Mouse (Mus musculus): Measurements from ENCODE around the gene Stam.

Gene Stam

DNA sequence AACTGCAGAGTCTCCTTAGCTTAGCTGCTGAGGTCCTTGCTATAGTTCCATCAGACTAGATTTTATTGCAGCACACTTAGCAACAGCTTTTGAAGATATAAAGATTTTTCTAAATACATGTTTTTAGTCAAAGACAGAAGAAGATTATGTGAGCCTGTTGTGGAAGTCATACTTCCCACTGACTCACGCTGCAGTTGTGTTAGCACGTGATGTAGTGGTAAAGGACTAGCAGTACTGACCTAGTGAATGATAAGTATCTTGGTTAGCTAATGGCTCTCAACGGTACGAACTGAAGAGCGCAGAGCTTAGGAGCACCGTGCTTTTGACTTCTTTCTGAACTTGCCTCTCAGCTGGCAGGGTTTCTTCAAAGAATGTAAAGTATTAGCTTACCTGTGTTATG lies 52.5 kb downstream of the Stam start:
- no peak for DNase-seq (ENCODE audit: low read depth, low spot score)

DNA sequence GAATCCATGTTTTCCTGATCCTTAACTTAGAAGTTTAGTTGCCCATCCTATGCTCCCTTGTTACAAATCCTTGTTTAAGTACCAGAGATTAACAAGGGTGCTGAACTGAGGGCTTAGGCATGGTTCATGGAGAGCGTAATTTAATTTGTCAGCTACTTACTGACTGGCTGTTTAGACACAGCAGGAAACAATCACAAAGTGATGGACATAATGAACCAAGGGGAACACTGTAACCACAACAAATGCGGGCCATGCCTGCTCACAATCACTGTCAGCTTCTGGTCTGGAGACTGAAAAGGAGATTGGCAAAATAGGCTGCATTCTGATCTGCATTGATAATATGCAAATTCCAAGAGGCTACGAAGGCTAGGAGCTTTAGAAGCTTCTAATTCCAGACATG lies 53.7 kb downstream of the Stam start:
- no peak for DNase-seq (ENCODE audit: low read depth, low spot score)

DNA sequence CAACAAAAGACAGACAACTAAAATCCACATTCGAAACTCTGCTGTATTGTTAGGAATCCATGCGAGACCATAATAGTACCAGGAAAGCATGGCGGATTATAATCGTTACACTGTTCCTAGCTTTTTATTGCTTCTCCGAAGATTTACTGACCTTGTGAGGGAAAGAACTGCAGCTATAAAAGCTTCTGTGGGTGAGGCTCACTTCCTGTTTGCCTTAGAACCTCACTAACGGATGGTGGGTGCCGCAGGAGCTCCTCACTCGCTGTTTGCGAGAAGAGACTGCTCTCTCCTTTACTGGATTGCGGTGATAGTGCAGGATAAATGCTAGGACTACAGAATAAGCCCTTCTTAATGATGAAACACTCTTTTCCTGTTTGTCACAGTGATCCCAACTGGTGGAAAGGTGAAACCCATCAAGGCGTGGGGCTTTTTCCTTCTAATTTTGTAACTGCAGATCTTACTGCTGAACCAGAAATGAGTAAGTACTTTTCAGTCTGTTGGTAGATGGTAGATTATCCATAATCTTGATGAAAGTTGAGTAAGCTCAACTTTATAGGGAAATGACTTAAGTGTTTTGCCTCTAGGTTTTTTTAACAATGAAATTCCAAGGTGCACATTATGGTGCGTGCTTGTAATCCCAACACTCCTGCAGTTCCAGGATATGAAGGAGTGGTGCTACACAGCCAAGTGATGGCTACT lies 56.9 kb downstream of the Stam start:
- no peak for DNase-seq (ENCODE audit: low read depth, low spot score)

DNA sequence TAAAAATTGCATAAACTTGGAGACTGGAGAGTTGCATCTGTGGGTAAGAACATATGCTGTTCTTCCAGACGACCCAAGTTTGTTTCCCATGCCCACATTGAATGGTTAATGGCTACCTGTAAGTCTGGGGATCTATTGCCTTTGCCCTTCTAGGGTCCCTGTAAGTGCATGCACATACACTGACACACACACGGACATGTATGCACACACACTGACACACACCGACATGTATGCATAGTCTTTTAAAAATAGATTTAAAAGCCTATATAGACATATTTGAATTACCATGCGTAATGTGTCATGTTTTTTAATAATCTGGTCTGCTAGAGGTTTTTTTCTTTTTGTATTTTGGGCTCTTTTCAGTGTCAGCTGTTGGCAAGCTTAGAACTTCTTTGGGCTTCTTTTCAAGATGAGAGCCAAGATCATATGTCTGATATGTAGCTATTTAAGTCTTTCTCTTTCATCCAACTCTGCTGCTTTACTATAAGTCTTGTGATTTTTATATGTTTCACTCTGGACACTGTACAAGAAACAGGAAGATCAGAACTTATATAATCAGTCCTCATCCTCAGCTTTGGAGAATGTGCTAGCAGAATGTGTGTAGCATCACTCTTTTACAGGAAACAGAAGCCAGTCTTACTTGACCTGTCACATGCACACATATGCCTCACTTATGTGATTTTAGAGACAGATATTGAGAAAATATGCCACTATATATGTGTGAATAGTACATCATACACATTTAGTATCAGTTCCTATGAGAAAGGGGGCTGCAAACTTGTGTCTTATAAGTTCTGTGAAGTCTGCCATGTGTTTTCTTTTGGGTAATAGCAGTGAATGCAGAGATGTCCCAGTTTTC lies 58.8 kb downstream of the Stam start:
- no peak for DNase-seq (ENCODE audit: low read depth, low spot score)

DNA sequence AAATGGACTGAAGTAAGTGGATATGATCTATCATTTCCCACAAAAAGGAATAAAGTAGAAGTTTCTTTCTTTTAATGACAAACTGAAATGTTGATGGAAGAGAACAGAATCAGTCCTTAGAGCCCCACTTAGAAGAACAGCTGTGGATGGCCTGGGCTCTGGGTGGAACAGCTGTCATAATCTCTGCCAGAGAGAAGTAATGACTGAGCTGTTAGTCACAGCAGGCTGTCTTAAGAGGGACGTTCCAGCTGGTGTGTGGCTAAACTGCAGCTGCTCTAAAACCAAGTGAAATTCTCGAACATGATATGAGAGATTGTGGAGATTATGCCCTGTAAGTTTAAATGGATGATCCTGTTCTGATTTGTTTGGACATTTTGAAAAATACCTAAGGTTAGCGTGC lies 63.0 kb downstream of the Stam start:
- DNase-seq (ENCODE audit: low read depth, low spot score), result no peak

DNA sequence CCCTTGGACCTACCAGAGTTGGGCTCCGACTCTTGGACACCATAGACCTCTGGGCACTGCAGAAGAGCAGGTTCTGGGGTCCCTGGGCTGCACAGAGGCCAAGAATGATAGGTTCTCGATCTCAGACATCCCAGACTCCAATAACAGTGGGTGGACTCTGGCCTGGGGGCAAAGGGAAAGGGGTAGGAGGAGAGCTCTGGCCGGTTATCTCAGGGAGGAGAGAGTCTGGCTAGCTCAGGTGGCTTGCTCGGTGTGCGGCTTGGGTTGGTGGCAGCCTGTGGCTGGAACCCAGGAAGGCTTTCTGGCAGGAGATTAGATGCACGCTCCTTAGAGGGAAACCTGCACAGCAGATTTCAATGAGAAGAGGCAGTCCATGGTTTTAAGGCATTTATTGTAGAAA lies 65.7 kb downstream of the Stam start:
- DNase-seq (ENCODE audit: low read depth, low spot score), result no peak

DNA sequence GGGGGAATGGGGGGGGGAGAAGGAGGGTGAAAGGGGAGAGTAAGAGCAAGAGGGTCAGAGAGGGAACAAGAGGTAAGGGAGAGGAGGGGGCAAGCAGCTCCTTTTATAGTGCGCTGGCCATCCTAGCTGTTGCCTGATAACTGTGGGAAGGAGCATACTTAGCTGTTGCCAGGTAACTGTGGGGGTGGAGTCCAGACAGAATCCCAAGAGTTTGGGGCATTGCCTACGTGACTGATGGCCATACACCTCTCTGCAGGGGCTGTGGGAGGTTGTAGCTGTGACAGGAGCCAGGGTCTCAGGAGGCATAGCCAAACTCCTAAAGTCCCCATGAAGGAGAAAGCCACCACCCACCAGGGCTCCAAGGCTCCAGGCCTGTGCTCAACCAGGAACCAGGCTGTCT lies 66.1 kb downstream of the Stam start:
- peak; percentile 36 for DNase-seq (ENCODE audit: low read depth, low spot score)

DNA sequence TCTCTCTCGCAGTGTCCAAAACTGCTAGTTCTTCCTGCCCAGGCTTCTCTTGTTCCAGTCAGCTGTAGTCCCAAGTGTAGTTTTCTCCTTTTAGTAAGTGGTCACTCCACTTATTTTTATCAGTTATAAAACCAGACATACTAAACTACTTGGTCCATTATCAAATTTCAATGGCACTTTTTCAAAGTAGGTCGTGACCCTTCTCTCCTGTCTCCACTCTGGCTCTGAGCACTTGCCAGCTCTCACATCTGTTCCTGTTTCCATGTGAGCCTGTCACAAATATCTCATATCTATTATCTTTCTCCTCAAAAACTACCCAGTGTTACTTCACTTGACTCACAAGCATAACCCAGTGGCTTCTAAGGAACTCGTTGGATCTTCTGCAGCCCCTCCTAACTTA lies 71.4 kb downstream of the Stam start:
- DNase-seq (ENCODE audit: low read depth, low spot score), result no peak

DNA sequence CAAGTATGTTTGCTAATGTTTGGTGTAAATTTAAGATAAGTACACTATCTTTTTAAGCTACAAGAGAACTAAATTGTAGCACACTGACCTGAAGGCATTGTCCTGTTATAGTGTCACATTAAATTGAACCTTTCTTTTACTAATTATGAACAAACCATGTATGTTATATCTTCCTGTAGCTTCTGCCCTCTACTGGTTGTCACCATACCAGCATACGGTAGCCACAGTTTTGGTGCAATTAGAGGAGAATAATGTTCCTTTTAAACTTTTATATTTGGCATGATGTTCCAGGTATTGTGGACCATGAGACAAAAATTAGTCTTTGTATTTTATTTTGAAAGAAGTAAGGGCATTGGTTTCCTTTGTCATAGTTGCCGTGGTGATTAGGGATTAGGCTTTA lies 73.0 kb downstream of the Stam start:
- no peak for DNase-seq (ENCODE audit: low read depth, low spot score)

DNA sequence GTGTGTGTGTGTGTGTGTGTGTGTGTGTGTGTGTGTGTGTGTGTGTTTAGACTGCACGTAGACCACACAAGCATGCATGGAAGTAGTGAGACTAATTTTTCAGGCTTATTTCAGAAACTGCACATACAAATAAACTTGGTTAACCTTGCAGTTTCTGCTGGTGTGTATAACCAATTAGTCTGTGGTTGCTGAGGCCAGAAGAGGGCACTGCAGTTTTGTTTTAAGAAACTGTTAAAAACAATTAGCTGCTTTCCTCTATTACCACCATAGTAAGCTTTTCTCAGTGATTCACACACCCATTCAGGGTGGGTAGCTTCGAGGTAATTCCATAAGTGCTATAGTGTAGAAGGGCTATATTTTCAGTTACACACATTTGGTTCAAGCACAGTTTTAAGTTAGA lies 76.9 kb downstream of the Stam start:
- DNase-seq (ENCODE audit: low read depth, low spot score), result no peak

DNA sequence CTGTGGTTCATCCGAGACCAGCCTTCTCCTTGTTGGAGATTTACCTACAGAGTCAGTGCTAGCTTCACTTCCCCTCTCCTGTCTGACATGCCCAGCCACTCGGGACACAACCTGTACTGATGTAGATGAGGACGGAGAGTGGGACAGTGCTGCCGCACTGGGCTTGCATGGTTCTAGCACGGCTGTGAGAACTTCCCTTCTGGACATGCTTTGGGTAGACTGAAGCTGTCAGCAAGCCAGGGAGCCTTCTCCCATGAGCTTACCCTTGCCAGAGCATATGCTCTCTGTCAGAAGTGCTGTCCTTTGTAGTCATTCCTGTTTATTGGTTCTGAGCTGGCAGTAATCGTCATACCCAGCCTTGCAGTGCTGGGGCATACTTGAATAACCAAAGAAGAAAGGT lies 78.0 kb downstream of the Stam start:
- DNase-seq (ENCODE audit: low read depth, low spot score), result no peak

DNA sequence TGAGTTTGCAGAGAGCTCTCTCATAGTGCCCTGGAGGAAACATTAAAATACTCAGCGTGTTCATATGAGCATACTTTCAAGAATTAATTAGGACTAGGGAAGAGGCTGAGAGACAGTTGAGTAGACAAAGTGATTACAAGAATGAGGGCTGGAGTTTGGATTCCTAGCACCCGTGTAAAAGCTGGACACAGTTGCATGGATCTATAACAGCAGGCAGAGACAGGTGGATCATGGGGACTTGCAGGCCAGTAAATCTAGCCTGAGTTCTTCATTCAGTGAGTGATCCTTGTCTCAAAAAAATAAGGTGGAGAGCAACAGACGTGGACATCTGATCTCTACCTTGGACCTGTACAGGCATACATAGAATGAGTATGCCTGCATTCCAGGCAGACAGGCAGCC lies 85.1 kb downstream of the Stam start:
- no peak for DNase-seq (ENCODE audit: low read depth, low spot score)

DNA sequence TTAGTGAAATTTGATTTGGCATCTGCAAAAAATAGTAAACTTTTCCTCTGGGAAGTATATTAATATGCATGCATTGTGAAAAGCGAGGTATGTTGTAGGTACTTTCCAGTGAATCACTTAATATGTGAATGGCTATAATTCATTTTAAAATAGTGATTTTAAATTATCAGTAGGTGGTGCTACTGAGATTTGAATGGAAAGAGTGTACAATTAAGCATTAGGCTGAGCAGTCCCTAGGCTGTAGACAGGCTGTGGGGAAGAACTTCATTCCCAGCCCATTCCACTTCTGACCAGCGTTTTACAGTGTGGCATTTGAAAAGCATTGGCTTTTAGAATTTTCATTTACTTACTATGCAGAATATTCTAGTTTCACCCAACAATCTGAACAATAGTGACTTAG lies 85.9 kb downstream of the Stam start:
- no peak for DNase-seq (ENCODE audit: low read depth, low spot score)

DNA sequence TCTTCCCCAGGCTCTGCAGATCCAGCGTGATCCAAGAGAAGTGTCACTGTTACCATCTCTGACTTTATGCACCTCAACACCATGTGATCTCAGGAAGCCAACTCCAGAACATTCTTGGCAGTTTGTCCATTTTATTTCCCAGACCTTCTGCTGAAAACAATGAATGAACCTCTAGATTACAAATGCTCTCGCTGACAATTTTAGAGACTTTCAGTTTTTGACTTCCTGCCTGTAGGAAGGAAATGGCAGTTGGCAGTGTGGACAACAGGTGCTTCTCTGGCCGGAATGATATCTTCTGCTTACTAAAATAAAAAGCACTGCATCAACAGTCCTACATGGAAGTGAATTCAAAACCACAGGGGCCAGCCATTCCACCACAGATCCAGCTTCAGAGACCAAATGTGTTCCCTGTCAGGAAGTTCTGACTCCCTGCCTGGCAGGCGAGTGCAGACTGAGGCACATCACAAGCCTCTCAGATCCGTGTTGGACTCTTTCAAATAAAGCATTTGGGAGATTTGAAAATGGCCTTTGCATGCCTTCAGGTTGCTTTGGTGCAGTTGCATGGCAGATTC lies 90.6 kb downstream of the Stam start:
- DNase-seq (ENCODE audit: low read depth, low spot score), result no peak

DNA sequence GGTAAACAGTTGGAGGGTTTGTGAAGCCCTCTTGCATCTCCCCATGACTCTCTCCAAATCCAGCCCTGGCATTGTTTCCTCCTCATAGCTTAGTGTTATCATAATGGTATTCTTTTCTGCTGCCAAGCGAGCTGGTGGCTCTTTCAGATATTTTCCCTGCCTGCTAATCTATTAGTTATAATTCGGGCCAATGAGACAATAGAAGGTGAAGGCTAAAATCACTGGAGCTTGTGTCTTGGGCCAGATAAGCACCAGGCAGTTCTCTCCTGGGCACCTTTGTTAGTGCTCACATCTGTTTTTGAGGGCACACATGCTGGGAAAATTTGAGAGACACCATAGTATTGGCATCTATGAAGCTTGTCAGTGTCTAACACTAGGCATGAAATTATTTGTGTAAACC lies 91.2 kb downstream of the Stam start:
- no peak for DNase-seq (ENCODE audit: low read depth, low spot score)

DNA sequence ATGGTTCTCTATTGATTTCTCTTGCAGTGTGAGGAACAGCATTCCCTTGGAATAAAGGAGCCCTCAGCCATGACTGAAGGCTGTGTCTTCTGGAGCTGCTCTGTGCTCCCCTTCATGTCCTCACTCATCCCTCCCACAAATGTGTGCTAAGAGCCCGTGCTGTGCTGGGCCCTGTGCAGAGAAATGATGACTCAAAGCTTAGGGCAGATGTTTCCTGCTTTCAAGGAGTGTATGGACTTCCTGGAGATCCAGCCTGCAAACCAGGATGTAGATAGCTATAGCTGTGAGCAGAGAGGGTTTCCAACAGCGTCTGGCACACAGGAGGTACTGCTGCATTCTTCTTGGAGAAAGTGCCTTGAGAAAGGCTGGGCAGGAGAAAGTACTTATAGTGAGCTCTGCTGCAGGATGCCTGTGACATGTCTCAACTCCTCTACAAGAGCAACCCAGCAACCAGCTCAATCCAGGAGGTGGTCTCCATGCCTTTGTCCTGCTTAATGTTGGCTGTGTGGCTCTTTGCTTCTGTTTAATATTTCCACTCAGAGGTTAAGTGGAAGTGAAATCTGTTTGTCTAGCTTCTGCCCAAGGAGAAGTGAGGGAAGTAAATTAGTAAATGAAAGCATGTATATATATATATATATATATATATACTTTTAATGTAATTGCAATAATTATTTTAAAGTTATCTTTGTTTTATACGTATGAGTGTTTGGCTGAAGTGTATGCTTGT lies 91.9 kb downstream of the Stam start:
- DNase-seq (ENCODE audit: low read depth, low spot score), result no peak

DNA sequence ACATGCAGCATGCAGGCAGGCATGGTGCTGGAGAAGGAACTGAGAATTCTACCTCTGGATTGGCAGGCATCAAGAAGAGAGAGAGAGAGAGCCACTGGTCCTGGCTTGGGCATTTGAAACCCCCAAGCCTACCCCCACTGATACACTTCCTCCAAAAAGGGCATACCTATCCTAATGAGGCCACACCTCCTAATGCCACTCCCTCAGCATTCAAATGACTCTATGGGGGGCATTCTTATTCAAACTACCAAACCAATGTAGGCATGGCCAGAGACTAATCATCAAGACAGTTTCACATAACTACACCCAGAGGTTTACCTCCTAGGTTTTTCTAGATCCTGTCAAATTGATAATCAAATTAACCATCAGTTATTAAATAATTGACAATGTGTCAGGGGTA lies 93.8 kb downstream of the Stam start:
- peak; percentile 67 for DNase-seq (ENCODE audit: low read depth, low spot score)

DNA sequence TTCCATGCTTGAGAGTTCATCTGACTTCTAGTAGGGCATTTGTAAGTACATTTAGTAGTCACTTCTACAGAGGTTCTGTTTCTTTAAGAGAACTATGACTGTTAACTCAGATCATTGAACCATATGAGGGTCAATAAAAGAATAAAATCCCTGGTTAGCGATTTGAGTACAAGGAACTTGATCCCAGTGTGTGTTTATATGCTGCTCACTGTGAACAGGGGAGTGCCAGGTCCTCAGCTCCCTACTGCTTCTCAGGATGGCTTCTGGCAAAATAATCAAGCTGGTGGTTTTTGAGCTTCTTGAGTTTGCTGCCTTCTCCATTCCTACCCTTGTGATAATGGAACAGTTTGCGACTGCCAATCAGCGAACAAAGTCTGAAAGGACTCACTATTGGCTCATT lies 100.4 kb downstream of the Stam start, which contains the start of gene Tmem236:
Gene Tmem236 (plus strand): TSS at position 190 of the 400 bp plus-strand sequence.
- no peak for DNase-seq (ENCODE audit: low read depth, low spot score)

DNA sequence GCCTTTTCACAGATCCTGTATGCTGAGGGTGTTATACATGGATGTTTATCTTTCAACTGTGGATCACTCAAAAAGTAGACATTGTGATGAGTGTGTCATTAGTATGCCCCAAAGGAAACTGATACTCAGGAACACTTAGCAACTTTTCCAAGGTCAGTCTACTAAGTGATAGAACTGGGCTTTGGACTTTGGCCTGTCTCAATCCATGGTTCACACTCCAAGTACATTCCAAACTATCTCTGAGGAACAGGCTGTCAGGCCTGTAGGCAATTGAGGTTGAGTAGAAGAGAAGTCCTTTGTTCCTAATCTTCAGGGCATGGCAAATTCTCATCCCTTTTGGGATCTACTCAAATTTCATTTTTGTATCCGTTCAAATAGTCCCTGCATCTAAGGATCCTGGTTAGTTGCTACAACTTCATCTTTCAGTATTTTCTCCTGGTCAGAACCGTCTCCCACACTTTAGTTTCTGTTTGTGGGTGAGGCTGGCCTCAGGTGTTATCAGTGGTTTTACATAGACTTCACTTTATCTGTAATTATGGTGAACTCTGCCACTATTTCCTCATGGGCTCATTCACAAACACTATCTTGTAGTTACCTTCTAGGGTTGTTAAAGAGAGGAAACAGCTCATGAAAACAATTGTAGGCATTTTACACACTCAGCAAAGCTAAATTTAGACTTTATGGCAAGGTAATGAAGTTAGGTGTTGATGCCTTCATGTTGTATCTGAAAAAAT lies 102.7 kb downstream of the Stam start:
- DNase-seq (ENCODE audit: low read depth, low spot score), result no peak

DNA sequence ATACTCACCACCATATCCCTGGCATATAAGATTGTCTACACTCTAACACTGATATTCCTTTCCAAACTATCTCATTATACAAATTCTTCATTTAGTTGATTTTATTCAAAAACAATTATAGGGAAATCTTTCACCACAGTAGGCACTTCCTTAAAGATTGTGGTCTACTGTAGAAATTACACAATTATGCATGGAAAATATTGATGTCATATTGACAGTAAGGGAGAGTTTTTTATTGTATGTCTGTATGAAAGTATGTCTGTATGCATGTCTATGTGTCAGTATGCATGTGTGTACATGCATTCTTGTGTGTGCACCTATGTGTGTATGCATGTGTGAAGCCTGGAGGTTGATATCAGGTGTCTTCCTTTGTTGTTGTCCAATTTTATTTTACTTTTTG lies 110.5 kb downstream of the Stam start:
- no peak for DNase-seq (ENCODE audit: low read depth, low spot score)

DNA sequence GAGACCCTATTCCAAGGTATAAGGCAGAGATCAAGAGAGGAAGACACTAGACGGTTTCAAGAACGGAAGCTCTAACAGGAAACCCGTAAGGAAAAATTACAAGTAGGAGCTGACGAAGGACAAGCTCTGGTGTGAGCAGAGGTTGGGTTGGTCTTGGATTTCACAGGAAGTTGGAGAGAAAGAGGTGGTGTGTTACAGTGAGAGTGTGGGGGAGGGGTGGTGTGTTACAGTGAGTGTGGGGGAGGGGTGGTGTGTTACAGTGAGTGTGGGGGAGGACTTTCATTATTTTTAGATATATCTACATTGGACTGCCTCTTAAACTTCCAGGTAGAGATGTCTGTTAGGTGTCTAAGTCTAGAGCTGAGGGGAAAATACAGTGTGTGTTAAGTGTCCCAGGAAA lies 116.8 kb downstream of the Stam start:
- no peak for DNase-seq (ENCODE audit: low read depth, low spot score)

DNA sequence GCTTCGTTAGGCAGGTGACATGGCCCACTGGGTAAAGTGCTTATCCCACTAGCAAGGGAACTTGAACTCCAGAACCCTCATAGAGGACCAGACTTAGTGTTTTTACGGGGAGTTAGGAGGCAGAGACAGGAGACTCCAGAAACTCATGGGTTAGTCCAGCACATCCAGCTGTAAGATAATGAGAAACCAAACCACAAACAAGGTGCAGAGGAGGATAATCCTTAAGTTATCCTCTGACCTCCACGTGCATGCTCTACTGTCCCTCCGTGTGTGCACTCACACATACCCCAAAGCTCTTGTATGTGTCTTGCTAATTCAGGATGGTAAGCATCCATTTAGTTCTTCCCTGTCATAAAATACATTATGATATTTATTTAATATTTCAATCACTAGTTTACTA lies 117.7 kb downstream of the Stam start:
- DNase-seq (ENCODE audit: low read depth, low spot score), result no peak

All from R1 (cell line).